Mouse (Mus musculus) C2C12 (cell line): ENCODE measurements around the gene Afdn. TPM values are rescaled to one million over a fixed set of nuclear protein-coding genes. Genes with fewer than 3 reads are reported as not detected.
"Not testable (repeated sequence)": the region's sequence is repeated elsewhere in the genome, so short reads cannot be mapped to it uniquely, and the experiment has no call there.

Source experiments
- H3K27me3 ChIP-seq: one replicate; pipeline ENCODE4 v1.6.1; 2011; ENCODE audit not compliant: control insufficient read depth, insufficient read depth, insufficient read length
- H3K36me3 ChIP-seq: one replicate; pipeline ENCODE4 v1.6.1; 2011; ENCODE audit not compliant: control insufficient read depth, insufficient read depth
- H3K4me3 ChIP-seq: one replicate; pipeline ENCODE4 v1.5.1; 2011; ENCODE audit warnings: mild to moderate bottlenecking, control low read depth; ENCODE audit not compliant: poor library complexity, insufficient read depth, severe bottlenecking
- H3K79me2 ChIP-seq: one replicate; pipeline ENCODE4 v1.6.1; 2011; ENCODE audit not compliant: control insufficient read depth, insufficient read depth
- H3K79me3 ChIP-seq: one replicate; pipeline ENCODE4 v1.6.1; 2011; ENCODE audit warnings: low read depth, control low read depth
- H3ac ChIP-seq: one replicate; pipeline ENCODE3; 2011; ENCODE audit warnings: low read depth; ENCODE audit not compliant: control insufficient read depth, insufficient read length
- CEBPB ChIP-seq: IDR thresholded peaks from one replicate; pipeline ENCODE4 v1.6.1; 2011; ENCODE audit warnings: low read depth, mild to moderate bottlenecking, control low read depth, moderate library complexity
- CTCF ChIP-seq: IDR thresholded peaks from one replicate; pipeline ENCODE4 v1.5.1; 2011; ENCODE audit not compliant: control insufficient read depth, insufficient read depth, insufficient read length
- FOSL1 ChIP-seq: IDR thresholded peaks from one replicate; pipeline ENCODE4 v1.8.0; 2011; ENCODE audit warnings: mild to moderate bottlenecking, low read length; ENCODE audit not compliant: poor library complexity, insufficient read depth, severe bottlenecking
- MAX ChIP-seq: IDR thresholded peaks from one replicate; pipeline ENCODE4 v1.6.1; 2011; ENCODE audit warnings: mild to moderate bottlenecking, control low read depth
- MYOD1 ChIP-seq: IDR thresholded peaks from one replicate; pipeline ENCODE4 v1.6.1; 2011; ENCODE audit warnings: low read depth; ENCODE audit not compliant: control insufficient read depth, insufficient read length
- MYOG ChIP-seq: IDR thresholded peaks from one replicate; pipeline ENCODE4 v1.6.1; 2011; ENCODE audit not compliant: control insufficient read depth, insufficient read length; ENCODE audit errors: extremely low read depth
- USF1 ChIP-seq: IDR thresholded peaks from one replicate; pipeline ENCODE4 v1.6.1; 2011; ENCODE audit warnings: low read depth, mild to moderate bottlenecking, control low read depth, moderate library complexity
- polyA plus RNA-seq: library from polyadenylated mRNA; unstranded; fragments of >200 nt; fragmentation: generic; extraction: Trizol; gene quantifications from one replicate; pipeline ENCODE4 v1.2.1, GENCODE M21; 2012; ENCODE audit warnings: missing spikeins

Afdn gene
- polyA plus RNA-seq, 1 experiment: 21.0 TPM

GRCm38 (mm10) chr17:13825421-13825820 is 65.1 kb downstream of the Afdn start:
- TF ChIP-seq FOSL1: no peak
- no peak for TF ChIP-seq MYOG
- no peak for TF ChIP-seq MYOD1
- TF ChIP-seq MAX: no peak
- TF ChIP-seq USF1: no peak
- Histone ChIP-seq H3K36me3 (peaks cover 15% of the 10 kb centered on the region), H3K79me3 (no peaks in the 10 kb centered on the region), H3K4me3 (no peak overlapping the region), H3ac (no peak overlapping the region), H3K27me3 (no peaks in the 10 kb centered on the region), H3K79me2 (no peaks in the 10 kb centered on the region)

GRCm38 (mm10) chr17:13830234-13830633 is 69.9 kb downstream of the Afdn start:
- no peak overlapping the region for H3ac ChIP-seq
- no peaks in the 10 kb centered on the region for H3K79me3 ChIP-seq
- peaks cover 19% of the 10 kb centered on the region for H3K36me3 ChIP-seq
- H3K79me2 ChIP-seq: no peaks in the 10 kb centered on the region
- TF ChIP-seq CEBPB (no peak), MAX (no peak), USF1 (no peak), CTCF (no peak)
- no peaks in the 10 kb centered on the region for H3K27me3 ChIP-seq
- no peak overlapping the region for H3K4me3 ChIP-seq

- H3K79me2 ChIP-seq: no peaks in the 10 kb centered on the region
- H3ac ChIP-seq: no peak overlapping the region
- no peaks in the 10 kb centered on the region for H3K79me3 ChIP-seq
- H3K4me3 ChIP-seq: no peak overlapping the region
- H3K36me3 ChIP-seq: peaks cover 25% of the 10 kb centered on the region
- TF ChIP-seq MAX (no peak), CEBPB (no peak), MYOG (no peak)
- H3K27me3 ChIP-seq: no peaks in the 10 kb centered on the region
Measured at GRCm38 (mm10) chr17:13830636-13831341, 70.5 kb downstream of the Afdn start.

GRCm38 (mm10) chr17:13835876-13836275 is 75.5 kb downstream of the Afdn start:
- no peaks in the 10 kb centered on the region for H3K79me2 ChIP-seq
- H3K4me3 ChIP-seq: no peak overlapping the region
- peaks cover 34% of the 10 kb centered on the region for H3K36me3 ChIP-seq
- no peak overlapping the region for H3ac ChIP-seq
- no peaks in the 10 kb centered on the region for H3K27me3 ChIP-seq
- no peaks in the 10 kb centered on the region for H3K79me3 ChIP-seq
- TF ChIP-seq FOSL1 (no peak), MAX (no peak), MYOG (no peak)

- no peaks in the 10 kb centered on the region for H3K79me2 ChIP-seq
- no peak overlapping the region for H3K4me3 ChIP-seq
- H3K27me3 ChIP-seq: no peaks in the 10 kb centered on the region
- TF ChIP-seq FOSL1: no peak
- no peak for TF ChIP-seq USF1
- no peak for TF ChIP-seq MYOG
- TF ChIP-seq CTCF: no peak
- no peak for TF ChIP-seq MAX
- TF ChIP-seq CEBPB: no peak
- TF ChIP-seq MYOD1: no peak
- no peak overlapping the region for H3ac ChIP-seq
- peaks cover 45% of the 10 kb centered on the region for H3K36me3 ChIP-seq
- no peaks in the 10 kb centered on the region for H3K79me3 ChIP-seq
Measured at GRCm38 (mm10) chr17:13850175-13850574, 89.8 kb downstream of the Afdn start.

GRCm38 (mm10) chr17:13853883-13854282 is 93.5 kb downstream of the Afdn start:
- H3K36me3 ChIP-seq: peaks cover 55% of the 10 kb centered on the region
- not testable (repeated sequence) for H3ac ChIP-seq, H3K79me2 ChIP-seq, H3K27me3 ChIP-seq, H3K4me3 ChIP-seq, H3K79me3 ChIP-seq

GRCm38 (mm10) chr17:13855396-13855795 is 95.1 kb downstream of the Afdn start:
- H3K36me3 ChIP-seq: peaks cover 41% of the 10 kb centered on the region

More at GRCm38 (mm10) chr17:13855396-13855795, 95.1 kb downstream of the Afdn start:
- H3K4me3 ChIP-seq: no peak overlapping the region
- H3K79me3 ChIP-seq: no peaks in the 10 kb centered on the region
- no peaks in the 10 kb centered on the region for H3K27me3 ChIP-seq
- no peaks in the 10 kb centered on the region for H3K79me2 ChIP-seq
- no peak overlapping the region for H3ac ChIP-seq
- TF ChIP-seq CEBPB (no peak), MYOG (no peak), MYOD1 (no peak), USF1 (no peak), CTCF (no peak), FOSL1 (no peak), MAX (no peak)
